Mouse (Mus musculus): ENCODE measurements around the gene Kras. TPM values are rescaled to one million over a fixed set of nuclear protein-coding genes. Genes with fewer than 3 reads are reported as not detected.

Gene Kras
- polyA plus RNA-seq, 1 experiment from 2014 or later: 74.9 TPM

DNA sequence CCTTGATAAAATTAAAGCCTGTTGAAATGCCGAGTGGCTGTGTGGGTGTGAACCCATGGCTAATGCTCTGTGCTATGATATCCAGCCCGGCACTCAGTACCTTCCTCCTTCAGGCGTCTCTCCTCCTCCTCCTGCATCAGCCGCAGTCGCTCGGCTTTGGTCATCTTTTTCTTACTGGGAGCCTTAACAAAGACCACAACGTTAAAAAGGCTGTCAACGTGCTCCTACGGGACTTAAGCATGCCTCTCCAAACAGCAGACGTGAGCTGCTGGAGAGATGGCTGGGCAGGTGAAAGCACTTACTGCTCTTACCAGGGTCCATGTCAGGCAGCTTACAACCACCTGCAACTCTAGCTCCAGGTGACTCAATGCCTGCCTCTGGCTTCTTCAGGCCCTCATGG is 44.9 kb downstream of the Kras start:
- H3K4me3 ChIP-seq: no peak overlapping the region
- no peak overlapping the region for H3K4me2 ChIP-seq (replicated peaks)
- no peaks in the 10 kb centered on the region for H3K9me3 ChIP-seq
- no peak overlapping the region for H3K27ac ChIP-seq
- no peaks in the 10 kb centered on the region for H3K36me3 ChIP-seq
- no peak for ATAC-seq (ENCODE audit: low FRiP score, low read depth)
- peaks cover 2% of the 10 kb centered on the region for H3K4me1 ChIP-seq
- 67% methylated on average over 10 of the region's 10 CpGs for WGBS
- H3K27me3 ChIP-seq: no peaks in the 10 kb centered on the region
- H3K9ac ChIP-seq: no peak overlapping the region

DNA sequence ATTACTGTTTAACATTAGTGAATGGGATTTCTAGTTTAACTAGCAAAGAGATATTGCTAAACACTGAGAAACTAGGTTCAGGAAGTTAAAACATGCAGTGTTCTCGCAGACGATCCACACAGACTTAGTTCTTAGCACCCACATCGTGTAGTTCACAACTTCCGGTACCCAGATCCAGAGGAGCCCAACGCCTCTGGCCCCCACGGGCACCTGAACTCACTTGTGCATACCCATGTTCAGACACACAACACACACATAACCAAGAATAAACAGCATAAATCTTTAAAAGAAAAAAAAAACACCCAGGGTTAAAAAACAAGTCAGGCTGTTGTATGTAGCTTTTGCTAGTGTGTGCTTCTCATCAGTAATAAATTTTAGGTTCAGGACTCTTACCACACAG is 45.6 kb downstream of the Kras start:
- Histone ChIP-seq H3K27me3 (no peaks in the 10 kb centered on the region), H3K4me1 (peaks cover 7% of the 10 kb centered on the region; the same call in 1 of the 2 replicates), H3K9me3 (no peaks in the 10 kb centered on the region), H3K4me3 (no peak overlapping the region), H3K4me2 (replicated peaks) (no peak overlapping the region), H3K9ac (no peak overlapping the region), H3K27ac (no peak overlapping the region), H3K36me3 (no peaks in the 10 kb centered on the region)
- no peak for ATAC-seq (ENCODE audit: low FRiP score, low read depth)
- 87% methylated on average over 6 of the region's 6 CpGs for WGBS

DNA sequence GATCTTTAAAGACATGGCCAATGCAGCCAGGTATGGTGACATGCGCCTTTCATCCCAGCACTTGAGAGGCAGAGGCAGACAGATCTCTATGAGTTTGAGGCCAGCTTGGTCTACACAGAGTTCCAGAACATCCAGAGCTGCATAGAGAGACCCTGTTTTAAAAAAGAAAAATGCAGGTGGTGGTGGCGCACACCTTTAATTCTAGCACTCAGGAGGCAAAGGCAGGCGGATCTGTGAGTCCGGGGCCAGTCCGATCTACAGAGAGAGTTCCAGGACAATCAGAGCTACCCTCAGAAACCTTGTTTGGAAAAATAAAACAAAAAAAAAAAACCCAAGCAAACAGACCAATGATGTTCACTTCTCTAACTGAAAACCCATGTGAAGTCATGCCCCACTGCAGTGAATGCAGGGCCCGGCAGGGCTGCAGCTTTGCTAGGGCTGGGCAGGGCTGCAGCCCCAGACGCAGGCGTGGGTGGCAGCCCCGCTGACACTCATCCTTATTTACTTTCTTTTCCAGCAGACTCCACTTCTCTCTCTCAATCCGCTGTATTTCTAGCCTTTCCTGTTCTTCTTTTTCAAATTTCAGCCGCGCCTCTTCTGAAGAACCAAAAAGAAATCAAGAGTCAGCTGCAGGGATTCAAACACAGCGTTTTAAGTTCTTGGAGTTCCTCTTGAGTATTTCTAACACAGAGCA is 47.5 kb downstream of the Kras start:
- 82% methylated on average over 13 of the region's 13 CpGs for WGBS
- H3K4me2 ChIP-seq (replicated peaks): no peak overlapping the region
- ATAC-seq (ENCODE audit: low FRiP score, low read depth): no peak

GRCm38 (mm10) chr6:145197949-145198686 is 51.9 kb downstream of the Kras start:
- no peaks in the 10 kb centered on the region for H3K27me3 ChIP-seq
- ATAC-seq (ENCODE audit: low FRiP score, low read depth): no peak
- 94% methylated on average over 8 of the region's 8 CpGs for WGBS

More for the DNA sequence above, 47.5 kb downstream of the Kras start:
- no peaks in the 10 kb centered on the region for H3K9me3 ChIP-seq
- peaks cover 8% of the 10 kb centered on the region; the same call in 1 of the 2 replicates for H3K4me1 ChIP-seq
- no peak overlapping the region for H3K4me3 ChIP-seq
- H3K36me3 ChIP-seq: no peaks in the 10 kb centered on the region
- H3K27ac ChIP-seq: no peak overlapping the region
- H3K9ac ChIP-seq: no peak overlapping the region
- H3K27me3 ChIP-seq: no peaks in the 10 kb centered on the region

DNA sequence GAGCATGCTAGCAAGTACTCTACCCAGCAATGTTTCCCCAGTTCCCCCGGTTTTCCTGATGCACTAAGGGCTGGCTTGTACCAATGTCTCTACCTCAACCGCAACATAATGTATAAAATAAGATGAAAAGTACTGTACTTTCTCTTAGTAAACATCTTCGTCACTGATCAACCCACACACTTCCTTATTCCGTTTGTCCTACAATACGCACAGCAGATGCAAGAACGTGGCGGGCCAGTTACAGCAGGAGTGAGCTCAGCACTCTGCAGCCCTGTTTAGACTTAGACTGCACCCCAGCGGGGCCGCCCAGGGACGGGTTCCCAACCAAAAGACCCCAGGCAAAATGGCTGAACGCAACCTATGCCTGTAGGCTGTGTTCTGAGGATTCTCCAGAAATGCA is 56.6 kb downstream of the Kras start:
- no peak overlapping the region for H3K4me2 ChIP-seq (replicated peaks)
- ATAC-seq (ENCODE audit: low FRiP score, low read depth): no peak
- 84% methylated on average over 11 of the region's 11 CpGs for WGBS
- no peak overlapping the region for H3K9ac ChIP-seq
- H3K4me3 ChIP-seq: no peak overlapping the region
- H3K27me3 ChIP-seq: no peaks in the 10 kb centered on the region
- H3K27ac ChIP-seq: no peak overlapping the region
- no peaks in the 10 kb centered on the region for H3K9me3 ChIP-seq
- 0 out of 2 replicates have a peak, but pooled peaks cover 2% of the 10 kb centered on the region for H3K4me1 ChIP-seq
- no peaks in the 10 kb centered on the region for H3K36me3 ChIP-seq

More at GRCm38 (mm10) chr6:145197949-145198686, 51.9 kb downstream of the Kras start:
- peaks cover 8% of the 10 kb centered on the region; the same call in 1 of the 2 replicates for H3K4me1 ChIP-seq
- no peak overlapping the region for H3K4me2 ChIP-seq (replicated peaks)
- H3K4me3 ChIP-seq: no peak overlapping the region
- H3K9ac ChIP-seq: no peak overlapping the region
- H3K9me3 ChIP-seq: no peaks in the 10 kb centered on the region
- no peak overlapping the region for H3K27ac ChIP-seq
- H3K36me3 ChIP-seq: no peaks in the 10 kb centered on the region

GRCm38 (mm10) chr6:145193038-145193437 is 57.0 kb downstream of the Kras start:
- Histone ChIP-seq H3K9me3 (no peaks in the 10 kb centered on the region), H3K36me3 (no peaks in the 10 kb centered on the region), H3K27me3 (0 out of 2 replicates have a peak, but pooled peaks cover 3% of the 10 kb centered on the region), H3K4me1 (0 out of 2 replicates have a peak, but pooled peaks cover 6% of the 10 kb centered on the region), H3K4me3 (no peak overlapping the region), H3K4me2 (replicated peaks) (no peak overlapping the region), H3K9ac (no peak overlapping the region), H3K27ac (no peak overlapping the region)
- no peak for ATAC-seq (ENCODE audit: low FRiP score, low read depth)
- 85% methylated on average over 3 of the region's 3 CpGs for WGBS

GRCm38 (mm10) chr6:145187093-145188088 is 62.6 kb downstream of the Kras start:
- no peak; the same call in 1 of the 2 replicates for ATAC-seq (ENCODE audit: low FRiP score, low read depth)
- no peak overlapping the region for H3K9ac ChIP-seq
- no peak overlapping the region for H3K27ac ChIP-seq
- H3K4me1 ChIP-seq: 0 out of 2 replicates have a peak, but pooled peaks cover 6% of the 10 kb centered on the region
- 0 out of 2 replicates have a peak, but pooled peaks cover 3% of the 10 kb centered on the region for H3K27me3 ChIP-seq
- H3K4me3 ChIP-seq: peak overlapping the region; percentile 30
- H3K36me3 ChIP-seq: no peaks in the 10 kb centered on the region
- 66% methylated on average over 27 of the region's 27 CpGs for WGBS
- no peaks in the 10 kb centered on the region for H3K9me3 ChIP-seq
- H3K4me2 ChIP-seq (replicated peaks): peak overlapping the region; percentile 56

DNA sequence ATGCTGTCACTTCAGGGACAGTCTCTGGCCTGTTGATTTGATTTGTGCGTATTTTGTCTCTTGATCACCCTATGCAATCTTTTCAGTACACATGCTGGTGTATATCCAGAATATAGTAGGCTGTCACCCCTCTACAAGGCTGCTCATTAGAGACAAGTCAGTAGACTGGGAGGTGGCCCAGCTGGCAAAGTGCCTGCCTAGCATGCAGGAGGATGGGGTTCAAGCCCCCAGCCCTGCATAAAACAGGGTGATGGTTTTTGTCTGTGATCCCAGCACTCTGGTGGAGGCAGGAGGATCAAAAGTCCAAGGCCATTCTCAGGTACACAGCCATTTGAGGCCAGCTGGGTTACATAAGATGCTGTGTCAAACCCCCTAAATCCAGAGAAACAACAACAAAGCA is 63.9 kb downstream of the Kras start:
- no peaks in the 10 kb centered on the region for H3K9me3 ChIP-seq
- 88% methylated on average over 1 of the region's 1 CpGs for WGBS
- no peak overlapping the region for H3K4me3 ChIP-seq
- 0 out of 2 replicates have a peak, but pooled peaks cover 3% of the 10 kb centered on the region for H3K27me3 ChIP-seq
- 0 out of 2 replicates have a peak, but pooled peaks cover 9% of the 10 kb centered on the region for H3K4me1 ChIP-seq
- no peak overlapping the region; the same call in 1 of the 2 replicates for H3K9ac ChIP-seq
- ATAC-seq (ENCODE audit: low FRiP score, low read depth): no peak
- H3K4me2 ChIP-seq (replicated peaks): no peak overlapping the region
- no peak overlapping the region for H3K27ac ChIP-seq
- no peaks in the 10 kb centered on the region for H3K36me3 ChIP-seq

- Histone ChIP-seq H3K4me2 (replicated peaks) (no peak overlapping the region), H3K27ac (no peak overlapping the region), H3K4me3 (no peak overlapping the region), H3K4me1 (peaks cover 12% of the 10 kb centered on the region), H3K9ac (no peak overlapping the region), H3K36me3 (no peaks in the 10 kb centered on the region), H3K9me3 (no peaks in the 10 kb centered on the region), H3K27me3 (0 out of 2 replicates have a peak, but pooled peaks cover 2% of the 10 kb centered on the region)
- 72% methylated on average over 8 of the region's 8 CpGs for WGBS
- no peak for ATAC-seq (ENCODE audit: low FRiP score, low read depth)
Measured at GRCm38 (mm10) chr6:145182044-145182443, 68.0 kb downstream of the Kras start.

DNA sequence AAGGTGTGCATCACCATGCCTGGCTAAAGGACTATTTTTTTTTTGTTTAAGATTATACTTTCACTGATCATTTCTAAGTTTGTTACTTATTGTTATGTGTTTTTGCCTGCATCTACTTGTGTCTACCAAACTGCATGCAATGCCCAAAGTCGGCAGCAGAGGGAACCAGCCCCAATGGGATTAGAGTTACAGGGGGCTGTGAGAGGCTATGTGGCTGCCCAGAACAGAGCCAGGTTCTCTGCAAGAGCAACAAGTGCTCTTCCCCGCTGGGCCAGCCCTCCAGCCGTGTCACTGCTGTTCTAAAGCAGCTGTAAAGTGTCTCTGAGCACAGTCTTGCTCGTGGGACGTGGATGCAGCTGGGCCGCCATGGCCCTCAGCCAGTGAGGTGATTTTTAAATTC is 70.4 kb downstream of the Kras start:
- Histone ChIP-seq H3K27ac (no peak overlapping the region), H3K27me3 (peaks cover 10% of the 10 kb centered on the region; the same call in 1 of the 2 replicates), H3K9ac (no peak overlapping the region), H3K4me3 (no peak overlapping the region), H3K4me1 (peaks cover 36% of the 10 kb centered on the region), H3K4me2 (replicated peaks) (no peak overlapping the region), H3K9me3 (no peaks in the 10 kb centered on the region), H3K36me3 (no peaks in the 10 kb centered on the region)
- ATAC-seq (ENCODE audit: low FRiP score, low read depth): no peak
- 27% methylated on average over 6 of the region's 6 CpGs for WGBS

GRCm38 (mm10) chr6:145176474-145176873 is 73.6 kb downstream of the Kras start:
- H3K4me3 ChIP-seq: no peak overlapping the region
- no peak overlapping the region for H3K9ac ChIP-seq
- H3K27me3 ChIP-seq: peaks cover 10% of the 10 kb centered on the region; the same call in 1 of the 2 replicates
- H3K4me1 ChIP-seq: peaks cover 61% of the 10 kb centered on the region
- ATAC-seq (ENCODE audit: low FRiP score, low read depth): no peak
- no peaks in the 10 kb centered on the region for H3K9me3 ChIP-seq
- no peaks in the 10 kb centered on the region for H3K36me3 ChIP-seq
- H3K27ac ChIP-seq: no peak overlapping the region
- 31% methylated on average over 10 of the region's 10 CpGs for WGBS
- H3K4me2 ChIP-seq (replicated peaks): no peak overlapping the region
